Mouse (Mus musculus) testis, postnatal 14 days (tissue): ENCODE results near the gene Tax1bp3.

ENCODE experiments used
- DNase-seq: peaks from one replicate; pipeline ENCODE4 v3.0.0; 2021; ENCODE audit warnings: low spot score

Tax1bp3 gene

GRCm38 (mm10) chr11:73230081-73230480, 53.2 kb downstream of the Tax1bp3 start:
- DNase-seq, result no peak

GRCm38 (mm10) chr11:73232513-73232912, 55.6 kb downstream of the Tax1bp3 start:
- no peak for DNase-seq
